Mouse (Mus musculus): ENCODE results near the gene Ttc28.

DNA sequence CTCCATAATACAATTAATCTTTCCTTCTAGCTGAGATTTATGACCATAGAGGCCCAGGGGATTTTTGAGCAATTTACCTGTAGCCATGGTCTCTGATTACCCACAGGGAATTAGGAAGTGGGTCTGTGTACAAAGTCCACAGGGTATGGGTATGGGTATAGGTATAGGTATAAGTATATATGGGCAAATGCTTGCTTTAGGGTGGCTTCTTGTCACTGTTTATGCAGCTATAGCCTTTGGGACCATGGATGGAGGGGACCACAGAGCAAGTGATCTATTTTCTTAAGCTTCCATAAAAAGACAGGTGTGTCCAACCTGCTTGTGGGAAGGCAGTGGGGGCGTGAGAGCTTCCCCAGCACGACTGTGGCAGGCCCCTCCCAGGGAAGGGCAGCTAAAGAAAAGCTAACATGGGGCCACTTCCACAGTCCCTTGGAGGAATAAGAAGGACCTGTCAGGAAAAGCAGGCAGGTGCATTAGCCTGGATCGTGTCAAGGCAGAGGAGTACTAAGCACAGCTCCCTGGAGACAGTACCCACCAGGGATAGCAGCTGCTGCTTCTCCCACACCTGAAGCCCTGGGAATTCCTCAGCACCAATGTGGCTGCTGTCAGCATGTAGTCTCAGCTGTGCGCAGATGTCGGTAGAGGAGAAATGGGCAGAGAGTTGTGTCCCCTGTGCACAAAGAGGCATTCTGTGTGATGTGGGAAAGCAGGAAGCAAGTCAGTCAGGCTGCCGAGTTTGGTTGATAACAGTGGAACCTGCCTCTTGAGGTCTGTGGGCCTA lies 338.7 kb downstream of the Ttc28 start:
- TF ChIP-seq CTCF (IDR thresholded peaks at IDR 0.05; ENCODE audit: extremely low read depth, insufficient read depth, insufficient read length, insufficient replicate concordance) (no peak), POLR2A (IDR thresholded peaks at IDR 0.05; ENCODE audit: low read depth, low read length) (no peak)

All from spleen, adult 2 months (tissue).